Mouse (Mus musculus): ENCODE measurements around the gene Nrxn3. TPM values are rescaled to one million over a fixed set of nuclear protein-coding genes. Genes with fewer than 3 reads are reported as not detected.

Nrxn3 gene
- polyA plus RNA-seq, 1 experiment from 2014 or later = 2.2 TPM

DNA sequence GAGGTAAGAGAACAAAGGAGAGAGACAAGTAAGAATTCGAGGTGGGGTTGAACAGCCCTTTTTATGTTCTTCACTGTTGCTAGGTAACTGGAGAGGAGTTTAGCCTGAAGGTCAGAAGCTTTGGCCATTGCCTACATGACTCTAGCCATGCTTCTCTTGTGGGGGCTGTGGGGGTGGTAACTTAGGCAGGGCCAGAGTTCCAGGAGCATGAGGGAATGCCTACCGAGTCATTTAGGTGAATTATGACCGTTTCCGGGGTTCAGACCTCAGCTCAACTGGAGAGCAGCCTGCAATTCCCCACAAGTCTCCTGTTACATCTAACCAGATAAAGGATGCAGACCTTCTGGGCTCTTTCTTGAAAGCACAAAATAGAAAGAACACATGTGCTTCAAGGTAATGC is 1537.6 kb downstream of the Nrxn3 start:
- H3K4me2 ChIP-seq = no peak overlapping the region
- no peak overlapping the region for H3K4me3 ChIP-seq
- H3K36me3 ChIP-seq = no peaks in the 10 kb centered on the region
- H3K9ac ChIP-seq = no peak overlapping the region
- H3K9me3 ChIP-seq (replicated peaks) = no peaks in the 10 kb centered on the region
- 68% methylated on average over 4 of the region's 4 CpGs for WGBS
- no peaks in the 10 kb centered on the region for H3K4me1 ChIP-seq (replicated peaks)
- H3K27ac ChIP-seq (ENCODE audit: poor library complexity, severe bottlenecking) = no peak overlapping the region
- H3K27me3 ChIP-seq (replicated peaks) = no peaks in the 10 kb centered on the region
- no peak for ATAC-seq (ENCODE audit: insufficient number of reproducible peaks, low FRiP score)

DNA sequence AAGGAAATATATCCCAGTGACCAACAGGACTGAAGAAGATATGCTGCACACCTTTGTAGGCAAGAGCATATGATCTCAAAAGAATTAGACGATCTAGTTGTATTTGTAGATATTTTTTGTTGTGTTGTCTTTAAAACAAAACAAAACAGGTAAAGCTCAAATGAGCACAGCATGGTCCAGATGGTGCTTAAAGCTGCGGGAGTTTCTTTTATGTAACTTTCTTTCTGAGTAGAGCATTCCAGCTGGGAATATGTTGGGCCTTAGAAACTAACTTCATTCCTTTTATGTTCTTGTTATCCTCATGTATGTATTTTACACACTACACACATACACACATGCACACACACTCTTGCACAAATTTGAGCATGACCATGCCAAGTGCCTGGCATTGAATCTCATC is 1545.4 kb downstream of the Nrxn3 start:
- H3K27me3 ChIP-seq (replicated peaks) = no peaks in the 10 kb centered on the region

DNA sequence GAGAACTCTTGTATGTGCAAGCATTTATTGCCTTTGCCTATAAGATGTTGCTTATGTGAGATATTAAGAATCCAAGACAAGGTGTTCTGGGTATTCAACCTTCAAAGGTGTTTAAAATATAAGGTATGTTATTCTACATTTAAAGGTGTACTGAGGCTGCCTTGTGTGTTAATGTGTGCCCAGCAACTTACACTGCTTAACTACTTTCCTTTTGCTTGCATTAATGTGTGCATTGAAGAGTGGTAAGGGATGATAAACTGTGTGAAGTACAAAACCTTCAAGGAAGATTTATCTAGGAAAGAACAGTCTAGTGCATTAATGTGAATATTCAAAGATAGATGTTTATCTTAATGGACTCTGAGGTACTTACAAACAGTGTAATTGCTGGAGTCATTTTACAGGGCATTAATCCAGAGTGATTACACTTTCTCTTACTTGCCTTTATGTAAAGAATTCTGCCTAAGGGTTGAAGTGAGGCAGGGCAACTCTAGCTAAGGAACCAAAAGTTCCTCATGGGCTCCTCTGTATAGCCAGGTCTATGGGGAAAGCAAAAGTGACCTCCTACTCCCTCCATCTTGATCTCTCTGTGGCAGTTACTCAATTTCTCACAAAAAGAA is 1548.2 kb downstream of the Nrxn3 start:
- no peaks in the 10 kb centered on the region for H3K36me3 ChIP-seq
- H3K4me2 ChIP-seq = no peak overlapping the region
- H3K27me3 ChIP-seq (replicated peaks) = no peaks in the 10 kb centered on the region
- H3K9me3 ChIP-seq (replicated peaks) = no peaks in the 10 kb centered on the region
- no peak overlapping the region for H3K4me3 ChIP-seq
- ATAC-seq (ENCODE audit: insufficient number of reproducible peaks, low FRiP score) = no peak
- H3K4me1 ChIP-seq (replicated peaks) = no peaks in the 10 kb centered on the region
- no peak overlapping the region for H3K27ac ChIP-seq (ENCODE audit: poor library complexity, severe bottlenecking)
- no peak overlapping the region for H3K9ac ChIP-seq

More for the DNA sequence above, 1545.4 kb downstream of the Nrxn3 start:
- Histone ChIP-seq H3K4me2 (no peak overlapping the region), H3K27ac (ENCODE audit: poor library complexity, severe bottlenecking) (no peak overlapping the region), H3K4me3 (no peak overlapping the region), H3K9ac (no peak overlapping the region), H3K4me1 (replicated peaks) (no peaks in the 10 kb centered on the region), H3K36me3 (no peaks in the 10 kb centered on the region), H3K9me3 (replicated peaks) (no peaks in the 10 kb centered on the region)
- ATAC-seq (ENCODE audit: insufficient number of reproducible peaks, low FRiP score) = no peak
- WGBS = 82% methylated on average over 2 of the region's 2 CpGs

DNA sequence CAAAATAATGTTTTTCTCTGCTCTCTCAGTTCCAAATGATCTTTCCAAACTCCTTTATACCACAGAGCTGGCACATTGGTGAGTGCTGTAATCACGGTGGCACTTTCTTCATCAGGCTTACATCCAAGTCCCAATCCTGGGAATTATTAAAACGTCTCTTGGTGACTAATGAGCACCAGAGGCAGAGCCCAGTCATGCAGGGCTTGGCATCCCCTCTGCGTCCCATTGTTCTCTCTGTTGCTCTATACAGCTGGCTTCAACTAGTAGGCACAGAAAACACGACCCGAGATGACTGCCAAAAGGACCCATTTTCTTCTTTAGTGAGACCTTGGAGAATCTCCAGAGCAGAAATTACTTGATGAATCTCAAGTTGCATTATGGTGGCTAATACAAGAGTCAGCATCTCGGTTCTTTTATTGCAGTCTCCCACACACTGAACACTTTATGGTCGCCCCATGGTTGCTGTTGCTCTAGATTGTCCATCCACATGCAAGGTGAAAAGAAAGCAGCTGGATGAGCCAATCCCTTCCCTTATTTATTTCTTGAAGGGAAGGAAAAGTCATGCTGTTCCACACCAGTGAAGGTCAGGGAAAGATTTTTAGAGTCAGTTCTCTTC is 1552.1 kb downstream of the Nrxn3 start:
- ATAC-seq (ENCODE audit: insufficient number of reproducible peaks, low FRiP score) = no peak
- Histone ChIP-seq H3K9me3 (replicated peaks) (no peaks in the 10 kb centered on the region), H3K4me2 (no peak overlapping the region), H3K27me3 (replicated peaks) (no peaks in the 10 kb centered on the region), H3K4me3 (no peak overlapping the region), H3K27ac (ENCODE audit: poor library complexity, severe bottlenecking) (no peak overlapping the region), H3K36me3 (no peaks in the 10 kb centered on the region), H3K4me1 (replicated peaks) (no peaks in the 10 kb centered on the region), H3K9ac (no peak overlapping the region)
- 79% methylated on average over 7 of the region's 7 CpGs for WGBS

DNA sequence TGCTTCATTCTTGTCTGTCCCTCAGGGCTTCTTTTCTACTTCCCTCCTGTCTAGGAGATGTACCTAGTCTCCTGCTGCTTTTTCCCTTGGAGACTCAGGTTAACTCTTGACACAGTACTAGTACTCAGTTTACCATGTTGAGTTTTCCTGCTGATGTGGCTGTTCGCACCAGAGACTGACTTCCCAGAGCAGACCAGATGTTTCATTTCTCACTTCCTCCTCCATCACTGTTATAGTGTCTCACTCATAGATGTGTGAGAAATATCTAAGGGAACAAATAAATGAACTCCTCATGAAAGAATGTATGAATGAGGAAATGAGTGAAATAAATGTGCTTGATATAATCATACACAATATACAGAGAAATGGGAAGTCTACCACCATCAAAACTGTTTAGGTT is 1558.6 kb downstream of the Nrxn3 start:
- H3K9me3 ChIP-seq (replicated peaks) = no peaks in the 10 kb centered on the region
- no peak for ATAC-seq (ENCODE audit: insufficient number of reproducible peaks, low FRiP score)
- H3K9ac ChIP-seq = no peak overlapping the region
- H3K4me1 ChIP-seq (replicated peaks) = no peaks in the 10 kb centered on the region
- WGBS = 71% methylated on average over 1 of the region's 1 CpGs
- no peak overlapping the region for H3K4me3 ChIP-seq
- no peak overlapping the region for H3K27ac ChIP-seq (ENCODE audit: poor library complexity, severe bottlenecking)
- H3K36me3 ChIP-seq = no peaks in the 10 kb centered on the region
- no peaks in the 10 kb centered on the region for H3K27me3 ChIP-seq (replicated peaks)
- no peak overlapping the region for H3K4me2 ChIP-seq

DNA sequence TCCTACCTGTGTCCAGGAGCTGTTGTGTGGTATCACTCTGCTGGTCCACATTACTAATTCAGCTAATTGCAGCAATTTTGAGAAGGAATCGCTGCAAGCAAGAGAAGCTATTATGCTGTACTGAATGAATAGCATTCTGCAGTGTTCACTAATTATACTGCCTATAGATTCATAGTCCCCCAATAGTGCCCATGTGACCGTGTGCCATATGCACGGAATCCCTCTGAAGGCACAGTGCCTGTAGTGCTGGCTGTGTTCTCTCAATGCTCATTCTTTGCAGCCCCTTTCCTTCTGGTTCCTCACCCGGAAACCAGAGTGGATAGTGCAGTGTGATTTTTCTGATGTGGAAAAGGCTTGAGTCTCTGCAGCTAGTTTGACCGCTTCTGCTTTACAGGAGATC is 1560.3 kb downstream of the Nrxn3 start:
- no peak overlapping the region for H3K9ac ChIP-seq
- no peaks in the 10 kb centered on the region for H3K4me1 ChIP-seq (replicated peaks)
- H3K4me2 ChIP-seq = no peak overlapping the region
- H3K4me3 ChIP-seq = no peak overlapping the region
- ATAC-seq (ENCODE audit: insufficient number of reproducible peaks, low FRiP score) = no peak
- WGBS = 83% methylated on average over 5 of the region's 5 CpGs
- H3K9me3 ChIP-seq (replicated peaks) = no peaks in the 10 kb centered on the region
- H3K36me3 ChIP-seq = no peaks in the 10 kb centered on the region
- H3K27me3 ChIP-seq (replicated peaks) = no peaks in the 10 kb centered on the region
- no peak overlapping the region for H3K27ac ChIP-seq (ENCODE audit: poor library complexity, severe bottlenecking)

DNA sequence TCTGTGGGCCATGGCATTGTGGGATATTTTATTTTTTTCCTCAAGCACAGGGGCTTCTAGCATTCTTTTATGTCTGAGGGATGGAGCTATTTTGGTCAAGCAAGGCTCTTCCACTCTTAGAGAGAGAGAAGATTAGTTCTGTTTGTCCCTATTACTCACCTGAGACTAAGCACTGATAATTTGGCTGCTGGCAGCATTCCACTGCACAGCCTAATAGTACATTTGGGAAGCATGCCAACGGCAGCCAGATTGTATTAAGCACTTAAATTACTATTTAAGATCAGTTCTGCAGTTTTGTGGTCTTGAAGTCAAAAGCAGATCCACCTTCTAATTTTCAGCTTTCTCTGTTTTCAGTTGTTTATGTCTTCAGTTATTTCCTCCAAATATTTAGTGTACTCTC is 1580.0 kb downstream of the Nrxn3 start:
- Histone ChIP-seq H3K27me3 (replicated peaks) (no peaks in the 10 kb centered on the region), H3K36me3 (no peaks in the 10 kb centered on the region), H3K4me2 (no peak overlapping the region), H3K4me3 (no peak overlapping the region), H3K9ac (no peak overlapping the region), H3K9me3 (replicated peaks) (no peaks in the 10 kb centered on the region), H3K27ac (ENCODE audit: poor library complexity, severe bottlenecking) (no peak overlapping the region), H3K4me1 (replicated peaks) (peaks cover 4% of the 10 kb centered on the region)
- WGBS = 46% methylated on average over 1 of the region's 1 CpGs
- ATAC-seq (ENCODE audit: insufficient number of reproducible peaks, low FRiP score) = no peak

DNA sequence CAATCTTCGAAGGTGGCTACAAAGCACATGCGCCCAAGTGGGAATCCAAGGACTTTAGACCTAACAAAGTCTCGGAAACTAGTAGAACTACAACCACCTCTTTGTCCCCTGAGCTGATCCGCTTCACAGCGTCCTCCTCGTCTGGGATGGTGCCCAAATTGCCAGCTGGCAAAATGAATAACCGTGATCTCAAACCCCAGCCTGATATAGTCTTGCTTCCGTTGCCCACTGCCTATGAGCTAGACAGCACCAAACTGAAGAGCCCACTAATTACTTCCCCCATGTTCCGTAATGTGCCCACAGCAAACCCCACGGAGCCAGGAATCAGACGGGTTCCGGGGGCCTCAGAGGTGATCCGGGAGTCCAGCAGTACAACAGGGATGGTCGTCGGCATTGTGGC is 1609.1 kb downstream of the Nrxn3 start:
- Histone ChIP-seq H3K4me2 (no peak overlapping the region), H3K27ac (ENCODE audit: poor library complexity, severe bottlenecking) (no peak overlapping the region), H3K4me3 (no peak overlapping the region), H3K36me3 (no peaks in the 10 kb centered on the region), H3K27me3 (replicated peaks) (no peaks in the 10 kb centered on the region), H3K9ac (no peak overlapping the region), H3K4me1 (replicated peaks) (no peaks in the 10 kb centered on the region), H3K9me3 (replicated peaks) (no peaks in the 10 kb centered on the region)
- WGBS = 85% methylated on average over 15 of the region's 15 CpGs
- no peak for ATAC-seq (ENCODE audit: insufficient number of reproducible peaks, low FRiP score)

DNA sequence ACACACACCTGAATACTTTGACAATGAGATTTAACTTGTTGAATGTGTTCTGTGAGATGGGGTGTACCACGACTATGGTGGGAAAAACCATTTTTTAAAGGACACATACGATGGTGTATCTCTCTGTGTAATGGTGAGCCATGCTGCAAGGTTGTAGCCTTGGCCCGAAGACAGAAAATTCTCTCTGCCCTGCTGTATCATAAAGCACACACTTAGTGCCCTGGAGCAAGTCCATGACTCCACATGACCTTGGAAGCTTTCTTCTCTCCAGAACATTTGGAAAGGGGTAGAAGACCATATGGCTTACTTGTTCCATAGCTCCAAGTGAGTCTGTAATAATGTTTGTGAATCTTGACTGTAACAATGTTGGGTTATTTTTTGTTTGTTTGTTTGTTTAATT is 1609.8 kb downstream of the Nrxn3 start:
- Histone ChIP-seq H3K36me3 (no peaks in the 10 kb centered on the region), H3K4me3 (no peak overlapping the region), H3K27ac (ENCODE audit: poor library complexity, severe bottlenecking) (no peak overlapping the region), H3K4me1 (replicated peaks) (no peaks in the 10 kb centered on the region), H3K9me3 (replicated peaks) (no peaks in the 10 kb centered on the region), H3K4me2 (no peak overlapping the region), H3K27me3 (replicated peaks) (no peaks in the 10 kb centered on the region), H3K9ac (no peak overlapping the region)
- WGBS = 89% methylated on average over 3 of the region's 3 CpGs
- ATAC-seq (ENCODE audit: insufficient number of reproducible peaks, low FRiP score) = no peak

DNA sequence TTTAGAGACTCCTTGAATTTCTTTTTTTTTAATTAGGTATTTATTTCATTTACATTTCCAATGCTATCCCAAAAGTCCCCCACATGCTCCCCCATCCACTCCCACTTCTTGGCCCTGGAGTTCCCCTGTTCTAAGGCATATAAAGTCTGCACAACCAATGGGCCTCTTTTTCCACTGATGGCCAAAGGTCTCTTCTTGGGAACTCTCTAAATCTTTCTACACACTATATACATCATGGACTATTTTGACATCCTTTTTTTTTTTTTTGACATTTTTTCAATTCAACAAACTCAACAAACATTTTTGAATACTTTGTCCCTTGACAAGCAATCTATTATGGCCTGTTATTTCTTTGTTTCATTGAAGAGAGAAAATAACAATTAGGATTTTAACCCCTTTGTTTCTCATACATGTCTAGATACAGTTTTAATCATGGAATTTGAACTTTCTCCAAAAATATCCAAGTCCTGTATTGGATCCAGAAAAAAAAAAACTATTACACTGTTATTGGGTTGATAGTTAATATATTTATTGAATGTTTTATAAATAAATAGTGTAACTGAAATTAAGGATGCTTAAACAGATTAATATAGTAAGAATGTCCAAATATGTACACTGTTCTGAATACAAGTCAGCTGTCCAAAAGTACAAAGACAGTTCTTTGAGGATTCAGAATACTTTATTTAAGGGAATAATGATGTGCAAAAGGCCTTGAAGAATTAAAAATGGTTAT is 1615.0 kb downstream of the Nrxn3 start:
- Histone ChIP-seq H3K9me3 (replicated peaks) (no peaks in the 10 kb centered on the region), H3K27me3 (replicated peaks) (no peaks in the 10 kb centered on the region), H3K36me3 (no peaks in the 10 kb centered on the region), H3K4me3 (no peak overlapping the region), H3K4me1 (replicated peaks) (no peaks in the 10 kb centered on the region), H3K9ac (no peak overlapping the region), H3K27ac (ENCODE audit: poor library complexity, severe bottlenecking) (no peak overlapping the region), H3K4me2 (no peak overlapping the region)
- ATAC-seq (ENCODE audit: insufficient number of reproducible peaks, low FRiP score) = no peak

DNA sequence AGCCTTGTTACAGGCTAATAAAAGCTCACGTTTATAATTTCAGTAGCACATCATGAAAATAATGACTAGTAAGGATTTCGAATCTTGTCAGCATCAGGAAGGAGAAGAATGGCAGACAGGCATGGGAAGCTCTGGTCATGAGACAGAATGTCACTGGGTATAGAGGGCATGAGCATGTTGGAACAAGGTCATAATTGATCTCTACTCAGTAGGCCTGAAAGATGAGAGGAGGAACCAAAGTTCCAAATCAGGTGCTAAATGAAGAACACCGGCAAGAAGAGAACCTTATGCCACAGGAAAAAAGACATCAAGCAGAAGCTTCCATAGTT is 1615.5 kb downstream of the Nrxn3 start:
- WGBS = 77% methylated on average over 3 of the region's 3 CpGs
- Histone ChIP-seq H3K36me3 (no peaks in the 10 kb centered on the region), H3K27me3 (replicated peaks) (no peaks in the 10 kb centered on the region), H3K4me2 (no peak overlapping the region), H3K4me3 (no peak overlapping the region), H3K4me1 (replicated peaks) (no peaks in the 10 kb centered on the region), H3K9me3 (replicated peaks) (no peaks in the 10 kb centered on the region), H3K9ac (no peak overlapping the region), H3K27ac (ENCODE audit: poor library complexity, severe bottlenecking) (no peak overlapping the region)
- no peak for ATAC-seq (ENCODE audit: insufficient number of reproducible peaks, low FRiP score)
